Mouse (Mus musculus) stomach, embryonic 14.5 days (tissue): ENCODE results near the gene Akap8l. TPM values are rescaled to one million over a fixed set of nuclear protein-coding genes. Genes with fewer than 3 reads are reported as not detected.

Experiments
- ATAC-seq: fragments of 200-750 bp; cut with Nextera tagmentation; 2 replicates; pipeline ENCODE4 v1.8.0; 2017; ENCODE audit warnings: low read depth, moderate TSS enrichment; ENCODE audit not compliant: insufficient number of reproducible peaks, insufficient read depth, low FRiP score
- H3K27ac ChIP-seq: fragments of 300-500 bp; sonication (generic); 2 replicates; pipeline ENCODE4 v1.5.1; 2014; ENCODE audit warnings: mild to moderate bottlenecking, low read length, moderate library complexity, mixed read lengths
- H3K27me3 ChIP-seq: fragments of 300-500 bp; sonication (generic); 2 replicates; pipeline ENCODE4 v1.6.1; 2014; ENCODE audit warnings: low read length, control low read depth, mixed read lengths; ENCODE audit not compliant: control insufficient read depth, insufficient read depth
- H3K36me3 ChIP-seq: fragments of 300-500 bp; sonication (generic); 2 replicates; pipeline ENCODE4 v1.6.1; 2014; ENCODE audit warnings: mild to moderate bottlenecking, control low read depth, low read length, moderate library complexity, mixed read lengths; ENCODE audit not compliant: control insufficient read depth, insufficient read depth
- H3K4me1 ChIP-seq: fragments of 300-500 bp; sonication (generic); 2 replicates; pipeline ENCODE4 v1.6.1; 2014; ENCODE audit warnings: low read length, control low read depth, mixed read lengths; ENCODE audit not compliant: control insufficient read depth, insufficient read depth
- H3K4me2 ChIP-seq: fragments of 300-500 bp; sonication (generic); replicated peaks from 2 replicates; pipeline ENCODE4 v1.6.1; 2014; ENCODE audit warnings: low read depth, low read length, control low read depth
- H3K4me3 ChIP-seq: fragments of 300-500 bp; sonication (generic); 2 replicates; pipeline ENCODE4 v1.5.1; 2014; ENCODE audit warnings: low read depth, low read length, control low read depth
- H3K9ac ChIP-seq: fragments of 300-500 bp; sonication (generic); replicated peaks from 2 replicates; pipeline ENCODE4 v1.6.1; 2014; ENCODE audit warnings: low read depth, mild to moderate bottlenecking, control low read depth, low read length, moderate library complexity, mixed read lengths
- H3K9me3 ChIP-seq: fragments of 300-500 bp; sonication (generic); 2 replicates; pipeline ENCODE4 v1.6.1; 2016; ENCODE audit warnings: low read depth, low read length, control low read depth; ENCODE audit not compliant: control insufficient read depth
- WGBS: fragments of 180-500 bp; shearing (Covaris S2); extraction: QIAGEN DNeasy Blood & Tissue Kit; methylation state at CpG from one replicate; pipeline ENCODE4 v1.1.7; 2014; 5-methylcytosine and 5-hydroxymethylcytosine counted together
- polyA plus RNA-seq: library from polyadenylated mRNA; unstranded; fragments of >200 nt; fragmentation: Nextera tagmentation; extraction: Ambion mirVana; gene quantifications from 2 replicates; pipeline ENCODE4 v1.2.1, GENCODE M21; 2014

Akap8l gene
- polyA plus RNA-seq, 1 experiment from 2014 or later = 88.6 TPM

- no peak overlapping the region for H3K9ac ChIP-seq
- no peaks in the 10 kb centered on the region for H3K9me3 ChIP-seq
- H3K36me3 ChIP-seq = peaks cover 25% of the 10 kb centered on the region
- no peak overlapping the region for H3K4me2 ChIP-seq
- H3K4me3 ChIP-seq = no peak overlapping the region
- no peaks in the 10 kb centered on the region for H3K27me3 ChIP-seq
- H3K4me1 ChIP-seq = no peaks in the 10 kb centered on the region
- no peak overlapping the region for H3K27ac ChIP-seq
- 93% methylated on average over 7 of the region's 7 CpGs for WGBS
- ATAC-seq = no peak
Observed at GRCm38 (mm10) chr17:32382576-32382975, 32.2 kb upstream of the Akap8l start.

DNA sequence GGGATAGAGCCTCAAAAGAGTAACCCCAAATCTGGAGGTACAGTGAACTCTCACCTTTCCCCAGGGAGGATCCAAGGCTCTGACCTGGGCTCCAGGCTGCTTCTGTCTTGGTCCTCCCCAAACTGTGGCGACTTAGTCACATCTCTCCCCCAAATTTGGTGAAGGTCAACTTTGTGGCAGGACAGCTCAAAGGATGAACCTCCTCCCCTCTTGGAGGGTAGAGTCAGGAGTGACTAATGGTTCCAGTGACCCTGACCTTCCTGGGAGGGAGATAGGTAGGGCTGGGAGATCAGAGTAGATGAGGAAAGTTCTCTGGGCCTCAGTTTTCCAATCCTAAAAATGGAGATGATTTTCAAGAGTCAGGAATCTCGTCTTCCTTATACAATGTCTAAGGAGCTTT lies 28.4 kb upstream of the Akap8l start:
- Histone ChIP-seq H3K4me1 (no peaks in the 10 kb centered on the region), H3K9ac (no peak overlapping the region), H3K4me2 (no peak overlapping the region), H3K9me3 (no peaks in the 10 kb centered on the region), H3K36me3 (peaks cover 28% of the 10 kb centered on the region), H3K4me3 (no peak overlapping the region), H3K27me3 (no peaks in the 10 kb centered on the region), H3K27ac (no peak overlapping the region)
- ATAC-seq = no peak
- WGBS = 64% methylated on average over 2 of the region's 2 CpGs

DNA sequence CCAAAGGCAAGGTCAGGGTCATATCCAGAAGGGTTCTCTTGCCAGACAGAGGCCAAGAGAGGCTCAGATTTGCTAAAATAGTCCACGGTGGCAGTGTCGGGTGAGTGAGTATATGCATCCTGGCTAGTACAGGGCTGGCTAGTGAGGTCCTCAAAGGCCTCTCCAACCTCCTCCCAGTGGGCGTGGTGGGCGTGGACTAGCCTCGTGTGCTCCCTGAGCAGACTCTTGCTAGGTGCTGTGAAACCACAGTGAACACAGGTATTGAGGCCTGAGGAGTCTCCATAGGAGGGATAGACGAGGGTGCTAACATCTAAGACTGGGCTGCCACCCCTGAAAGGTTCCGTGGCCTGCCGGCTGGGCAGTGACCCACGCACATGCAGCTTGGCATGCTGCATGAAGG lies 26.7 kb upstream of the Akap8l start:
- no peak overlapping the region for H3K4me2 ChIP-seq
- WGBS = 76% methylated on average over 9 of the region's 9 CpGs
- no peak overlapping the region for H3K9ac ChIP-seq
- ATAC-seq = no peak
- H3K4me1 ChIP-seq = no peaks in the 10 kb centered on the region
- H3K36me3 ChIP-seq = peaks cover 22% of the 10 kb centered on the region
- H3K27me3 ChIP-seq = no peaks in the 10 kb centered on the region
- no peak overlapping the region for H3K4me3 ChIP-seq
- no peaks in the 10 kb centered on the region for H3K9me3 ChIP-seq
- H3K27ac ChIP-seq = no peak overlapping the region

GRCm38 (mm10) chr17:32376475-32376874 lies 26.1 kb upstream of the Akap8l start:
- Histone ChIP-seq H3K4me3 (no peak overlapping the region), H3K36me3 (peaks cover 22% of the 10 kb centered on the region), H3K9me3 (no peaks in the 10 kb centered on the region), H3K4me1 (no peaks in the 10 kb centered on the region), H3K9ac (no peak overlapping the region), H3K27me3 (no peaks in the 10 kb centered on the region), H3K4me2 (no peak overlapping the region), H3K27ac (no peak overlapping the region)
- ATAC-seq = no peak
- WGBS = 89% methylated on average over 15 of the region's 15 CpGs

GRCm38 (mm10) chr17:32368991-32369578 lies 18.7 kb upstream of the Akap8l start:
- Histone ChIP-seq H3K9me3 (no peaks in the 10 kb centered on the region), H3K4me2 (peak overlapping the region; percentile 37), H3K4me3 (peak overlapping the region; percentile 21), H3K4me1 (peaks cover 7% of the 10 kb centered on the region), H3K9ac (no peak overlapping the region), H3K27ac (0 out of 2 replicates have a peak overlapping the region, but pooled peaks have one; percentile 45), H3K27me3 (no peaks in the 10 kb centered on the region), H3K36me3 (no peaks in the 10 kb centered on the region)
- peak; percentile 82 for ATAC-seq
- 11% methylated on average over 11 of the region's 17 CpGs for WGBS

- Histone ChIP-seq H3K9me3 (no peaks in the 10 kb centered on the region), H3K36me3 (no peaks in the 10 kb centered on the region; the same call in 1 of the 2 replicates), H3K4me1 (peaks cover 13% of the 10 kb centered on the region), H3K9ac (no peak overlapping the region), H3K27me3 (no peaks in the 10 kb centered on the region), H3K4me3 (no peak overlapping the region), H3K27ac (no peak overlapping the region), H3K4me2 (no peak overlapping the region)
- no peak for ATAC-seq
- WGBS = 87% methylated on average over 11 of the region's 11 CpGs
Observed at GRCm38 (mm10) chr17:32367706-32368105, 17.3 kb upstream of the Akap8l start.

GRCm38 (mm10) chr17:32365296-32365695 lies 14.9 kb upstream of the Akap8l start:
- 58% methylated on average over 1 of the region's 1 CpGs for WGBS
- H3K4me2 ChIP-seq = no peak overlapping the region
- no peak overlapping the region; the same call in 1 of the 2 replicates for H3K27ac ChIP-seq
- ATAC-seq = no peak
- H3K36me3 ChIP-seq = peaks cover 18% of the 10 kb centered on the region
- H3K27me3 ChIP-seq = no peaks in the 10 kb centered on the region
- no peak overlapping the region for H3K9ac ChIP-seq
- H3K4me1 ChIP-seq = peaks cover 17% of the 10 kb centered on the region
- H3K4me3 ChIP-seq = no peak overlapping the region
- no peaks in the 10 kb centered on the region for H3K9me3 ChIP-seq

DNA sequence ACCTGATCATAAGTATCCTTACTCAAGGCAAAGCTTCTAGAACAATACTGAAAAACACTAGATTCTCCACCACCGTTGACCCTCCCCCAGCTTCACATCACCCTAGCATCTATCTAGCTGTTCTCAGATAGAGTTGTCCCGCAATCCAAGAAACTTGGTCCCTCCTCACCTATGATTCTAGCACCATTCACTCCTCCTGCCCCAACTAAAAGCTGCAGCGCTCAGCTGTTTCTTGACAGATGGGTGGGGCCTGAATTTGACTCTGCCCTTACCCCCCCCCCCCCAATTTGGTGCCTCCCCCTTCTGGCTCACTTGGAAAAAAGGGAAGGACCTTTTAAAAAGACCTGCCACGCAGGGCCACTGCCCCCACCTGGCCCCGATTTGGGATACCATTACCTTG lies 14.4 kb upstream of the Akap8l start:
- Histone ChIP-seq H3K4me2 (peak overlapping the region; percentile 49), H3K36me3 (peaks cover 22% of the 10 kb centered on the region), H3K9ac (0 out of 2 replicates have a peak overlapping the region, but pooled peaks have one; percentile 14), H3K9me3 (no peaks in the 10 kb centered on the region), H3K4me1 (peaks cover 17% of the 10 kb centered on the region), H3K27ac (peak overlapping the region; percentile 52; the same call in 1 of the 2 replicates), H3K27me3 (no peaks in the 10 kb centered on the region), H3K4me3 (peak overlapping the region; percentile 95)
- ATAC-seq = no peak
- 53% methylated on average over 5 of the region's 5 CpGs for WGBS

GRCm38 (mm10) chr17:32364331-32364730 lies 13.9 kb upstream of the Akap8l start:
- Histone ChIP-seq H3K4me2 (peak overlapping the region; percentile 49), H3K4me3 (peak overlapping the region; percentile 95), H3K27me3 (no peaks in the 10 kb centered on the region), H3K9me3 (no peaks in the 10 kb centered on the region), H3K27ac (peak overlapping the region; percentile 52), H3K4me1 (peaks cover 17% of the 10 kb centered on the region), H3K36me3 (peaks cover 27% of the 10 kb centered on the region), H3K9ac (peak overlapping the region; percentile 97)
- WGBS = under 1% methylated on average over 23 of the region's 47 CpGs
- peak; percentile 91 for ATAC-seq
